Comparison of ENCODE assay signal across 9 mouse cellular contexts in genomic region chr2:119324576-119325318, GRCm38 (mm10). TPM values are rescaled to one million over a fixed set of nuclear protein-coding genes. Genes with fewer than 3 reads are reported as not detected.
DNase-seq lines count a peak whose midpoint lies in the region; ATAC-seq and TF ChIP-seq lines count a peak whose summit lies in the region.
"Had no signal": no experiment of that assay in that cellular context is flagged by ENCODE, and none has a peak within 500 bp of the region (broad histone marks: within the 10 kb centered on the region; RNA-seq: fewer than 3 reads in every experiment).

No protein-coding gene starts in this region.

- TF ChIP-seq EP300 in heart, adult 2 months (IDR thresholded peaks at IDR 0.05; ENCODE audit: insufficient read depth, low read depth, low read length), result no peak

- peaks cover 8% of the 10 kb centered on the region; the same call in 1 of the 2 replicates for H3K4me1 ChIP-seq in heart, adult 2 months (ENCODE audit: control insufficient read depth, insufficient read depth, low read length)
- peaks cover 58% of the 10 kb centered on the region for H3K4me1 ChIP-seq in embryonic facial prominence, embryonic 15.5 days
- no peaks in the 10 kb centered on the region for H3K4me1 ChIP-seq in kidney, adult 2 months (ENCODE audit: control insufficient read depth, insufficient read depth, low read length)
- peaks cover 56% of the 10 kb centered on the region for H3K4me1 ChIP-seq in lung, embryonic 16.5 days (replicated peaks; ENCODE audit: control insufficient read depth, insufficient read depth, low read length)

- H3K9ac ChIP-seq in heart, adult 2 months (ENCODE audit: low read depth, low read length), result peak overlapping the region; percentile 66
- no peak overlapping the region for H3K9ac ChIP-seq in embryonic facial prominence, embryonic 15.5 days
- H3K9ac ChIP-seq in lung, embryonic 16.5 days (ENCODE audit: low read length), result peak overlapping the region; percentile 56

- TF ChIP-seq POLR2A in heart, adult 2 months (IDR thresholded peaks at IDR 0.05; ENCODE audit: insufficient read depth, low read depth, low read length), result no peak
- TF ChIP-seq POLR2A in kidney, adult 2 months (IDR thresholded peaks at IDR 0.05; ENCODE audit: low read depth, low read length), result no peak

- TF ChIP-seq CTCF in heart, adult 2 months (IDR thresholded peaks at IDR 0.05), result no peak
- no peak for TF ChIP-seq CTCF in kidney, adult 2 months (conservative IDR thresholded peaks at IDR 0.05; ENCODE audit: insufficient read depth, insufficient read length, low read depth, low read length)

- 5% methylated on average over 32 of the region's 32 CpGs for WGBS in heart, adult 2 months
- WGBS in embryonic facial prominence, embryonic 15.5 days, result under 1% methylated on average over 32 of the region's 32 CpGs
- WGBS in kidney, adult 2 months, result 8% methylated on average over 32 of the region's 32 CpGs
- under 1% methylated on average over 31 of the region's 32 CpGs for WGBS in lung, embryonic 16.5 days

- peak overlapping the region; percentile 85 for H3K4me2 ChIP-seq in embryonic facial prominence, embryonic 15.5 days (replicated peaks)
- peak overlapping the region; percentile 91 for H3K4me2 ChIP-seq in lung, embryonic 16.5 days (ENCODE audit: low read depth, low read length)

- no peaks in the 10 kb centered on the region for H3K9me3 ChIP-seq in embryonic facial prominence, embryonic 15.5 days (replicated peaks)
- H3K9me3 ChIP-seq in lung, embryonic 16.5 days (ENCODE audit: control insufficient read depth, low read length), result no peaks in the 10 kb centered on the region

- peaks cover 6% of the 10 kb centered on the region; the same call in 1 of the 2 replicates for H3K27me3 ChIP-seq in heart, adult 2 months (ENCODE audit: control insufficient read depth, insufficient read depth, low read length)
- H3K27me3 ChIP-seq in embryonic facial prominence, embryonic 15.5 days, result peaks cover 95% of the 10 kb centered on the region
- no peaks in the 10 kb centered on the region for H3K27me3 ChIP-seq in kidney, adult 2 months (replicated peaks; ENCODE audit: control insufficient read depth, insufficient read depth, low read length)
- peaks cover 64% of the 10 kb centered on the region for H3K27me3 ChIP-seq in lung, embryonic 16.5 days (ENCODE audit: control insufficient read depth, insufficient read depth, low read depth, low read length)

- H3K79me2 ChIP-seq in heart, adult 2 months (replicated peaks; ENCODE audit: control insufficient read depth, insufficient read depth, low read length), result no peaks in the 10 kb centered on the region; the same call in 1 of the 2 replicates

- peak; percentile 22; the same call in 1 of the 2 replicates for ATAC-seq in embryonic facial prominence, embryonic 15.5 days (ENCODE audit: insufficient number of reproducible peaks, low FRiP score, low TSS enrichment, low read depth)
- peak; percentile 59 for ATAC-seq in lung, embryonic 16.5 days (ENCODE audit: low read depth)
- ATAC-seq in frontal cortex, adult (ENCODE audit: low TSS enrichment), result no peak
- ATAC-seq in monocyte, adult 5-6 weeks (replicated peaks; ENCODE audit: insufficient number of reproducible peaks, low FRiP score, low TSS enrichment, poor library complexity, severe bottlenecking), result no peak

- intact Hi-C loops in heart, adult 2 months (cut with DNase I), result no loop called here
- intact Hi-C loops in heart, postnatal 14 days (cut with DNase I), result no loop called here

- peak; percentile 27 to 40 for DNase-seq in heart, adult 2 months
- DNase-seq in heart, postnatal 14 days, result no peak
- DNase-seq in kidney, adult 2 months, result peak; percentile 87
- no peak for DNase-seq in urinary bladder, postnatal 4 days (ENCODE audit: low spot score in 2 of 2)

- peak overlapping the region; percentile 94 for H3K27ac ChIP-seq in heart, adult 2 months
- H3K27ac ChIP-seq in embryonic facial prominence, embryonic 15.5 days (replicated peaks), result no peak overlapping the region
- no peak overlapping the region for H3K27ac ChIP-seq in kidney, adult 2 months (ENCODE audit: insufficient read depth, low read depth, low read length)
- H3K27ac ChIP-seq in lung, embryonic 16.5 days (ENCODE audit: low read length), result peak overlapping the region; percentile 10
- H3K27ac ChIP-seq: macrophage had no signal

- no peaks in the 10 kb centered on the region; the same call in 1 of the 2 replicates for H3K36me3 ChIP-seq in heart, adult 2 months (ENCODE audit: control insufficient read depth, insufficient read depth, low read length)
- no peaks in the 10 kb centered on the region for H3K36me3 ChIP-seq in embryonic facial prominence, embryonic 15.5 days
- no peaks in the 10 kb centered on the region for H3K36me3 ChIP-seq in kidney, adult 2 months (ENCODE audit: control insufficient read depth, insufficient read depth, low read length)
- H3K36me3 ChIP-seq in lung, embryonic 16.5 days (ENCODE audit: control insufficient read depth, insufficient read depth, low read length), result no peaks in the 10 kb centered on the region

- H3K4me3 ChIP-seq in heart, adult 2 months, result peak overlapping the region; percentile 81
- H3K4me3 ChIP-seq in embryonic facial prominence, embryonic 15.5 days (replicated peaks), result peak overlapping the region; percentile 47
- H3K4me3 ChIP-seq in kidney, adult 2 months (ENCODE audit: insufficient read depth, low read depth, low read length), result peak overlapping the region; percentile 63
- H3K4me3 ChIP-seq in lung, embryonic 16.5 days (ENCODE audit: low read length), result peak overlapping the region; percentile 64

RNA-seq across cellular contexts. Expression of gene Dll4, which starts 0.8 kb away (rescaled TPM):
- 10 to 100 TPM; 13.7 to 15.8 TPM for total RNA-seq in heart, adult 2 months (2021)
- polyA plus RNA-seq in heart, adult 2 months (2012; rRNA removed), result 22.0 and 35.8 TPM in 2 replicates
- total RNA-seq in heart, postnatal 14 days (2021), result 10 to 100 TPM; 19.5 to 22.3 TPM
- 5.7 and 5.8 TPM in 2 replicates for polyA plus RNA-seq in embryonic facial prominence, embryonic 15.5 days (2015; fragmentation: Nextera tagmentation; extraction: Ambion mirVana)
- 14.6 and 15.9 TPM in 2 replicates for polyA plus RNA-seq in kidney, adult 2 months (2012; rRNA removed)
- polyA plus RNA-seq in lung, embryonic 16.5 days (2015; fragmentation: Nextera tagmentation; extraction: Ambion mirVana), result 14.6 and 17.8 TPM in 2 replicates
- total RNA-seq in monocyte, adult 5-6 weeks (2017), result 0.19 to 0.85 TPM in 2 of 3 replicates, not detected in the other
- polyA plus RNA-seq: macrophage had no signal

RNA-seq across cellular contexts. Expression of gene Chac1, which starts 26.3 kb away (rescaled TPM):
- 10 to 100 TPM in 1 of 2 experiments, 1 to 10 TPM in 1; 5.6 to 13.7 TPM for total RNA-seq in heart, adult 2 months (2021)
- 6.2 and 8.1 TPM in 2 replicates for polyA plus RNA-seq in heart, adult 2 months (2012; rRNA removed)
- 10 to 100 TPM; 12.8 to 13.0 TPM for total RNA-seq in heart, postnatal 14 days (2021)
- polyA plus RNA-seq in embryonic facial prominence, embryonic 15.5 days (2015; fragmentation: Nextera tagmentation; extraction: Ambion mirVana), result 2.1 and 2.4 TPM in 2 replicates
- 2.0 and 2.2 TPM in 2 replicates for polyA plus RNA-seq in kidney, adult 2 months (2012; rRNA removed)
- polyA plus RNA-seq in lung, embryonic 16.5 days (2015; fragmentation: Nextera tagmentation; extraction: Ambion mirVana), result 1.1 and 1.7 TPM in 2 replicates
- total RNA-seq in monocyte, adult 5-6 weeks (2017), result 0.49 TPM in 1 of 3 replicates, not detected in the others

RNA-seq across cellular contexts. Expression of gene Vps18, which starts 36.2 kb away (rescaled TPM):
- 10 to 100 TPM; 12.2 TPM for total RNA-seq in heart, adult 2 months (2021)
- polyA plus RNA-seq in heart, adult 2 months (2012; rRNA removed), result 10.2 and 12.6 TPM in 2 replicates
- total RNA-seq in heart, postnatal 14 days (2021), result 10 to 100 TPM; 12.8 to 13.3 TPM
- polyA plus RNA-seq in embryonic facial prominence, embryonic 15.5 days (2015; fragmentation: Nextera tagmentation; extraction: Ambion mirVana), result 18.8 and 19.6 TPM in 2 replicates
- 24.0 and 27.4 TPM in 2 replicates for polyA plus RNA-seq in kidney, adult 2 months (2012; rRNA removed)
- 18.8 and 19.5 TPM in 2 replicates for polyA plus RNA-seq in lung, embryonic 16.5 days (2015; fragmentation: Nextera tagmentation; extraction: Ambion mirVana)
- total RNA-seq in monocyte, adult 5-6 weeks (2017), result 20.7 to 33.0 TPM (median 21.1 TPM) in 3 replicates

RNA-seq across cellular contexts. Expression of gene Rhov, which starts 53.7 kb away (rescaled TPM):
- not detected for total RNA-seq in heart, adult 2 months (2021)
- polyA plus RNA-seq in heart, adult 2 months (2012; rRNA removed), result 0.12 TPM in 1 of 2 replicates, not detected in the other
- not detected for total RNA-seq in heart, postnatal 14 days (2021)
- polyA plus RNA-seq in embryonic facial prominence, embryonic 15.5 days (2015; fragmentation: Nextera tagmentation; extraction: Ambion mirVana), result 37.1 and 37.9 TPM in 2 replicates
- polyA plus RNA-seq in kidney, adult 2 months (2012; rRNA removed), result 5.9 and 7.8 TPM in 2 replicates
- polyA plus RNA-seq in lung, embryonic 16.5 days (2015; fragmentation: Nextera tagmentation; extraction: Ambion mirVana), result 1.3 and 2.2 TPM in 2 replicates
- 0.48 TPM in 1 of 3 replicates, not detected in the others for total RNA-seq in monocyte, adult 5-6 weeks (2017)

Comparison
In these comparisons a context has a peak if more than half of its experiments do, and no peak if none do; other contexts are left out.
1. DNase-seq: peak in heart, adult 2 months (2 of 2) and kidney, adult 2 months (single experiment); none in heart, postnatal 14 days (0 of 2) and urinary bladder, postnatal 4 days (0 of 2).
2. H3K27ac ChIP-seq: peak in heart, adult 2 months (single experiment) and lung, embryonic 16.5 days (single experiment); none in embryonic facial prominence, embryonic 15.5 days (single experiment) and kidney, adult 2 months (single experiment).
3. ATAC-seq: peak in embryonic facial prominence, embryonic 15.5 days (single experiment) and lung, embryonic 16.5 days (single experiment); none in frontal cortex, adult (single experiment) and monocyte, adult 5-6 weeks (single experiment).
4. Peak in every context shown above with its lines, with median percentiles within 50 percentile points of each other: H3K4me3 ChIP-seq.